Mouse (Mus musculus) bone marrow, adult 2 months (tissue): Measurements from ENCODE around the gene Dnajc17.

ENCODE experiments used
- CTCF ChIP-seq: fragments of 200-500 bp; IDR thresholded peaks from 2 replicates; pipeline ENCODE4 v1.5.1; 2011; ENCODE audit warnings: low read length, control low read depth; ENCODE audit not compliant: control insufficient read depth, insufficient read depth
- POLR2A ChIP-seq: fragments of 200-500 bp; IDR thresholded peaks from 2 replicates; pipeline ENCODE4 v1.6.1; 2011; ENCODE audit warnings: low read depth, mild to moderate bottlenecking, control low read depth, low read length, borderline replicate concordance; ENCODE audit not compliant: control insufficient read depth

- TF ChIP-seq POLR2A (no peak), CTCF (no peak)
Observed at GRCm38 (mm10) chr2:119198049-119198448, 10.5 kb downstream of the Dnajc17 start.
